Mouse (Mus musculus) thymus, adult 18-20 months (tissue): ENCODE data around the gene Parp8.

Experiments used
- DNase-seq, 2 experiments: peaks; one replicate each; pipeline ENCODE4 v3.0.0; 2022; ENCODE audit warnings: mixed read lengths in 2 of 2

Parp8 gene

GRCm38 (mm10) chr13:117013516-117013915 lies 11.8 kb downstream of the Parp8 start:
- DNase-seq = no peak

GRCm38 (mm10) chr13:117012031-117012430 lies 13.3 kb downstream of the Parp8 start:
- no peak for DNase-seq

- no peak for DNase-seq
These were observed 15.2 kb downstream of the Parp8 start for GRCm38 (mm10) chr13:117010143-117010542.

- no peak for DNase-seq
These were observed 17.0 kb downstream of the Parp8 start for GRCm38 (mm10) chr13:117008021-117009015.

GRCm38 (mm10) chr13:117007566-117007965 lies 17.8 kb downstream of the Parp8 start:
- no peak for DNase-seq

GRCm38 (mm10) chr13:117006638-117007037 lies 18.7 kb downstream of the Parp8 start:
- no peak for DNase-seq

GRCm38 (mm10) chr13:117000493-117000892 lies 24.8 kb downstream of the Parp8 start:
- DNase-seq = no peak

GRCm38 (mm10) chr13:116991560-116991959 lies 33.8 kb downstream of the Parp8 start:
- DNase-seq = no peak

GRCm38 (mm10) chr13:116990327-116990726 lies 35.0 kb downstream of the Parp8 start:
- no peak for DNase-seq

- DNase-seq = no peak
These were observed 36.6 kb downstream of the Parp8 start for GRCm38 (mm10) chr13:116988706-116989105.

GRCm38 (mm10) chr13:116988208-116988607 lies 37.1 kb downstream of the Parp8 start:
- DNase-seq = no peak

GRCm38 (mm10) chr13:116987284-116987683 lies 38.1 kb downstream of the Parp8 start:
- DNase-seq = no peak

GRCm38 (mm10) chr13:116986658-116987057 lies 38.7 kb downstream of the Parp8 start:
- DNase-seq = no peak

- no peak for DNase-seq
These were observed 51.1 kb downstream of the Parp8 start for GRCm38 (mm10) chr13:116974081-116974860.

- DNase-seq = no peak
These were observed 51.8 kb downstream of the Parp8 start for GRCm38 (mm10) chr13:116973491-116973890.

- DNase-seq = no peak
These were observed 53.2 kb downstream of the Parp8 start for GRCm38 (mm10) chr13:116972036-116972611.

GRCm38 (mm10) chr13:116970706-116971428 lies 54.5 kb downstream of the Parp8 start:
- DNase-seq = no peak

- no peak for DNase-seq
These were observed 55.7 kb downstream of the Parp8 start for GRCm38 (mm10) chr13:116969650-116970049.

- DNase-seq = no peak
These were observed 56.4 kb downstream of the Parp8 start for GRCm38 (mm10) chr13:116968906-116969305.

- no peak for DNase-seq
These were observed 57.9 kb downstream of the Parp8 start for GRCm38 (mm10) chr13:116967459-116967858.

GRCm38 (mm10) chr13:116962480-116963462 lies 62.6 kb downstream of the Parp8 start:
- DNase-seq = no peak
